In the genomic region with DNA sequence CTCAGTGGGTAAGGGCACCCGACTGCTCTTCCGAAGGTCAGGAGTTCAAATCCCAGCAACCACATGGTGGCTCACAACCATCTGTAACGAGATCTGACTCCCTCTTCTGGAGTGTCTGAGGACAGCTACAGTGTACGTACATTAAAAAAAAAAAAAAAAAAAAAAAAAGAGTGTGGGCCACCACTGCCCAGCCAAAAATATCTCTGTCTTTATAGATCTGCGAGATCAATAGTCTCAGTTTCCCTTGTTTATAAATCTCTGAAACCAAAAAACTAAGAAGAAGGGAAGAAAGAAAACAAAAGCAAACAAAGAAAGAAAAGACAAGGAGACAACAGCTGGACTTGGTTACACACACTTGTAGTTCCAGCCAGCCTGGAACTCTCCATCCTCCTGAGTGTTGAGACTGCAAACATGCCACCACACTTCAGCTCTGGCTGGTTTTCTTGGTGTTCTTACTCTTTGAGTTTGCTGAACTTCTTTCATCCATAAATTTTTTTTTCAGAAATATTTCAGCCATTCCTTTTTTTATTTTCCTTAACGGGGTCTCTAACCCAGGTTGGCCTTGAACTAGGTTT, we compare ENCODE assay signal across 9 mouse cellular contexts. TPM values are rescaled to one million over a fixed set of nuclear protein-coding genes. Genes with fewer than 3 reads are reported as not detected.
DNase-seq lines count a peak whose midpoint lies in the region; ATAC-seq and TF ChIP-seq lines count a peak whose summit lies in the region.
"Had no signal": no experiment of that assay in that cellular context is flagged by ENCODE, and none has a peak within 500 bp of the region (broad histone marks: within the 10 kb centered on the region; RNA-seq: fewer than 3 reads in every experiment).

No protein-coding gene starts in this region.

- H3K4me2 ChIP-seq in heart, postnatal 0 days (ENCODE audit: low read depth, low read length) = no peak overlapping the region
- H3K4me2 ChIP-seq in limb, embryonic 14.5 days (replicated peaks; ENCODE audit: low read depth, low read length, severe bottlenecking) = no peak overlapping the region
- H3K4me2 ChIP-seq: lung, embryonic 14.5 days had no signal

- no peak for DNase-seq in heart, postnatal 0 days (ENCODE audit: low spot score)
- DNase-seq in heart, adult 11 months = no peak
- no peak for DNase-seq in testis, postnatal 14 days (ENCODE audit: low spot score)
- no peak for DNase-seq in limb, embryonic 14.5 days (ENCODE audit: low spot score)
- no peak for DNase-seq in adrenal gland, postnatal 36 days
- no peak for DNase-seq in spleen, adult 18-20 months

- peaks cover 7% of the 10 kb centered on the region; the same call in 1 of the 2 replicates for H3K4me1 ChIP-seq in heart, postnatal 0 days (ENCODE audit: control insufficient read depth, insufficient read depth)
- peaks cover 5% of the 10 kb centered on the region for H3K4me1 ChIP-seq in testis, adult 2 months (ENCODE audit: control insufficient read depth, insufficient read depth, low read length)
- H3K4me1 ChIP-seq in limb, embryonic 14.5 days (ENCODE audit: control insufficient read depth, insufficient read depth, low read length) = peaks cover 13% of the 10 kb centered on the region

- no peaks in the 10 kb centered on the region for H3K27me3 ChIP-seq in heart, postnatal 0 days (ENCODE audit: control insufficient read depth, insufficient read depth, low read length)
- H3K27me3 ChIP-seq in testis, adult 2 months (ENCODE audit: control insufficient read depth, insufficient read depth, low read length) = no peaks in the 10 kb centered on the region
- no peaks in the 10 kb centered on the region for H3K27me3 ChIP-seq in limb, embryonic 14.5 days (ENCODE audit: control insufficient read depth, insufficient read depth, low read length)

- peak overlapping the region; percentile 51; the same call in 1 of the 2 replicates for H3K27ac ChIP-seq in heart, postnatal 0 days (ENCODE audit: low read depth)
- peak overlapping the region; percentile 62 for H3K27ac ChIP-seq in testis, adult 2 months (ENCODE audit: control insufficient read depth, insufficient read depth, low read depth, low read length)
- H3K27ac ChIP-seq in limb, embryonic 14.5 days (replicated peaks; ENCODE audit: low read depth, low read length) = peak overlapping the region; percentile 48; the same call in 1 of the 2 replicates

- H3K9me3 ChIP-seq in heart, postnatal 0 days (replicated peaks; ENCODE audit: control insufficient read depth, low read length) = no peaks in the 10 kb centered on the region
- no peaks in the 10 kb centered on the region for H3K9me3 ChIP-seq in limb, embryonic 14.5 days (ENCODE audit: control insufficient read depth, low read length)

- no peak for TF ChIP-seq POLR2A in testis, adult 2 months (IDR thresholded peaks at IDR 0.05; ENCODE audit: control insufficient read depth, low read depth, low read length)
- no peak for TF ChIP-seq POLR2A in limb, embryonic 14.5 days (IDR thresholded peaks at IDR 0.05; ENCODE audit: borderline replicate concordance, extremely low read depth, insufficient read depth, insufficient read length)

- WGBS in heart, postnatal 0 days = 68% methylated on average over 6 of the region's 6 CpGs
- 66% methylated on average over 6 of the region's 6 CpGs for WGBS in limb, embryonic 14.5 days

- no peaks in the 10 kb centered on the region for H3K36me3 ChIP-seq in heart, postnatal 0 days (replicated peaks; ENCODE audit: control insufficient read depth, insufficient read depth, low read length)
- H3K36me3 ChIP-seq in testis, adult 2 months (ENCODE audit: control insufficient read depth, insufficient read depth, low read length) = no peaks in the 10 kb centered on the region
- 0 out of 2 replicates have a peak, but pooled peaks cover 4% of the 10 kb centered on the region for H3K36me3 ChIP-seq in limb, embryonic 14.5 days (ENCODE audit: control insufficient read depth, insufficient read depth, low read length)

- H3K9ac ChIP-seq in heart, postnatal 0 days (replicated peaks; ENCODE audit: low read depth, low read length) = no peak overlapping the region
- H3K9ac ChIP-seq in limb, embryonic 14.5 days (ENCODE audit: low read depth, low read length, severe bottlenecking) = no peak overlapping the region
- H3K9ac ChIP-seq: lung, embryonic 14.5 days had no signal

- TF ChIP-seq EP300 in heart, postnatal 0 days (IDR thresholded peaks at IDR 0.05; ENCODE audit: low read depth) = no peak

- TF ChIP-seq CTCF in heart, postnatal 0 days (IDR thresholded peaks at IDR 0.05; ENCODE audit: low read depth) = no peak
- TF ChIP-seq CTCF in testis, adult 2 months (IDR thresholded peaks at IDR 0.05; ENCODE audit: control insufficient read depth, insufficient read depth, insufficient replicate concordance, low read depth, low read length) = no peak

- no peak overlapping the region for H3K4me3 ChIP-seq in heart, postnatal 0 days (ENCODE audit: low read depth, low read length)
- H3K4me3 ChIP-seq in testis, adult 2 months (ENCODE audit: control insufficient read depth, low read depth, low read length) = no peak overlapping the region
- H3K4me3 ChIP-seq in limb, embryonic 14.5 days (replicated peaks; ENCODE audit: low read length) = no peak overlapping the region

- ATAC-seq in heart, postnatal 0 days (ENCODE audit: insufficient read depth, low read depth) = no peak
- ATAC-seq in limb, embryonic 14.5 days (ENCODE audit: low FRiP score, low read depth) = no peak
- ATAC-seq in monocyte, adult 5-6 weeks (replicated peaks; ENCODE audit: insufficient number of reproducible peaks, low FRiP score, low TSS enrichment, poor library complexity, severe bottlenecking) = no peak

RNA-seq across cellular contexts. Expression of gene Dus1l, which starts 3.2 kb away (rescaled TPM):
- 42.2 and 47.1 TPM in 2 replicates for total RNA-seq in heart, postnatal 0 days (2014; rRNA removed; ENCODE audit: low replicate concordance)
- 35.6 and 40.2 TPM in 2 replicates for polyA plus RNA-seq in heart, postnatal 0 days (2015; fragmentation: Nextera tagmentation; extraction: Ambion mirVana)
- polyA plus RNA-seq in testis, adult 2 months (2012; rRNA removed) = 51.1 and 51.7 TPM in 2 replicates
- polyA plus RNA-seq in limb, embryonic 14.5 days (2012; rRNA removed) = 55.3 and 55.8 TPM in 2 replicates
- polyA plus RNA-seq in limb, embryonic 14.5 days (2014; fragmentation: Nextera tagmentation; extraction: Ambion mirVana) = 60.2 and 63.4 TPM in 2 replicates
- total RNA-seq in adrenal gland, postnatal 36 days (2021) = 10 to 100 TPM; 57.2 to 59.6 TPM
- total RNA-seq in monocyte, adult 5-6 weeks (2017) = 25.1 to 42.4 TPM (median 31.8 TPM) in 3 replicates

RNA-seq across cellular contexts. Expression of gene Gps1, which starts 15.3 kb away (rescaled TPM):
- 120 and 125 TPM in 2 replicates for total RNA-seq in heart, postnatal 0 days (2014; rRNA removed; ENCODE audit: low replicate concordance)
- 94.2 and 94.4 TPM in 2 replicates for polyA plus RNA-seq in heart, postnatal 0 days (2015; fragmentation: Nextera tagmentation; extraction: Ambion mirVana)
- polyA plus RNA-seq in testis, adult 2 months (2012; rRNA removed) = 233 and 245 TPM in 2 replicates
- 236 and 273 TPM in 2 replicates for polyA plus RNA-seq in limb, embryonic 14.5 days (2012; rRNA removed)
- 248 and 249 TPM in 2 replicates for polyA plus RNA-seq in limb, embryonic 14.5 days (2014; fragmentation: Nextera tagmentation; extraction: Ambion mirVana)
- total RNA-seq in adrenal gland, postnatal 36 days (2021) = 100 to 1,000 TPM; 139 to 142 TPM
- total RNA-seq in monocyte, adult 5-6 weeks (2017) = 55.0 to 59.6 TPM (median 55.7 TPM) in 3 replicates

RNA-seq across cellular contexts. Expression of gene Rfng, which starts 15.4 kb away (rescaled TPM):
- total RNA-seq in heart, postnatal 0 days (2014; rRNA removed; ENCODE audit: low replicate concordance) = 14.5 and 26.4 TPM in 2 replicates
- polyA plus RNA-seq in heart, postnatal 0 days (2015; fragmentation: Nextera tagmentation; extraction: Ambion mirVana) = 15.3 and 17.0 TPM in 2 replicates
- 11.1 and 11.3 TPM in 2 replicates for polyA plus RNA-seq in testis, adult 2 months (2012; rRNA removed)
- 61.0 and 79.7 TPM in 2 replicates for polyA plus RNA-seq in limb, embryonic 14.5 days (2012; rRNA removed)
- 36.8 and 39.0 TPM in 2 replicates for polyA plus RNA-seq in limb, embryonic 14.5 days (2014; fragmentation: Nextera tagmentation; extraction: Ambion mirVana)
- total RNA-seq in adrenal gland, postnatal 36 days (2021) = 10 to 100 TPM; 19.2 to 19.7 TPM
- total RNA-seq in monocyte, adult 5-6 weeks (2017) = 1.0 to 3.9 TPM (median 1.2 TPM) in 3 replicates

RNA-seq across cellular contexts. Expression of gene Fasn, which starts 24.9 kb away (rescaled TPM):
- 79.2 and 90.4 TPM in 2 replicates for total RNA-seq in heart, postnatal 0 days (2014; rRNA removed; ENCODE audit: low replicate concordance)
- 10.8 and 14.1 TPM in 2 replicates for polyA plus RNA-seq in heart, postnatal 0 days (2015; fragmentation: Nextera tagmentation; extraction: Ambion mirVana)
- 71.2 and 72.1 TPM in 2 replicates for polyA plus RNA-seq in testis, adult 2 months (2012; rRNA removed)
- 187 and 282 TPM in 2 replicates for polyA plus RNA-seq in limb, embryonic 14.5 days (2012; rRNA removed)
- polyA plus RNA-seq in limb, embryonic 14.5 days (2014; fragmentation: Nextera tagmentation; extraction: Ambion mirVana) = 81.9 and 86.7 TPM in 2 replicates
- 1,000 to 10,000 TPM; 1,954 to 2,603 TPM for total RNA-seq in adrenal gland, postnatal 36 days (2021)
- total RNA-seq in monocyte, adult 5-6 weeks (2017) = 13.2 to 26.4 TPM (median 13.5 TPM) in 3 replicates

RNA-seq across cellular contexts. Expression of gene Hmga1b, which starts 36.8 kb away (rescaled TPM):
- 0.23 and 0.76 TPM in 2 replicates for total RNA-seq in heart, postnatal 0 days (2014; rRNA removed; ENCODE audit: low replicate concordance)
- polyA plus RNA-seq in heart, postnatal 0 days (2015; fragmentation: Nextera tagmentation; extraction: Ambion mirVana) = 1.2 and 1.3 TPM in 2 replicates
- 7.0 and 8.7 TPM in 2 replicates for polyA plus RNA-seq in testis, adult 2 months (2012; rRNA removed)
- 1.8 and 1.9 TPM in 2 replicates for polyA plus RNA-seq in limb, embryonic 14.5 days (2012; rRNA removed)
- 4.2 and 4.5 TPM in 2 replicates for polyA plus RNA-seq in limb, embryonic 14.5 days (2014; fragmentation: Nextera tagmentation; extraction: Ambion mirVana)
- total RNA-seq in adrenal gland, postnatal 36 days (2021) = 10 to 100 TPM in 1 of 2 experiments, 1 to 10 TPM in 1; 6.0 to 13.1 TPM
- 2.3 to 66.8 TPM (median 12.5 TPM) in 3 replicates for total RNA-seq in monocyte, adult 5-6 weeks (2017)
